Mouse (Mus musculus) frontal cortex, postnatal 14 days (tissue): Measurements from ENCODE around the gene Mark1.

ENCODE experiments used
- DNase-seq, 2 experiments: peaks; one replicate each; pipeline ENCODE4 v3.0.0; 2022; ENCODE audit warnings: low spot score in 2 of 2

The Mark1 gene

DNA sequence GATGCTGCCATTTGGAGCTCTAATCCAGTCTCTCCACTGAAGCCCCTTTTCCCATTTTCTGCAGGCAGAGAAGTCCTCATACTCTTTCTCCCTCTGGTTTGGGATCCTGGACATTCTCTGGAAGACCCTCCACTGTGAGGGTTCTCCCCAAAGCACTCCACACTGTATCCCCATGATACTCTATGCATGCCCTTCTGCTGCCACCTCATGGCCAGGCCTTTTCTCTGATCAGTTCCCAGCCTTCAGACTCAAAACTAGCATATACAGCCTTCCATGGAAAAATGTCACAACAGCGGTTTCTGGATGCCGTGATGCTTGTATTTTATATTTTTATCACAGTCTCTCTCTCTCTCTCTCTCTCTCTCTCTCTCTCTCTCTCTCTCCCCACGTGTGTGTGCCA, 107.4 kb downstream of the Mark1 start:
- no peak for DNase-seq

DNA sequence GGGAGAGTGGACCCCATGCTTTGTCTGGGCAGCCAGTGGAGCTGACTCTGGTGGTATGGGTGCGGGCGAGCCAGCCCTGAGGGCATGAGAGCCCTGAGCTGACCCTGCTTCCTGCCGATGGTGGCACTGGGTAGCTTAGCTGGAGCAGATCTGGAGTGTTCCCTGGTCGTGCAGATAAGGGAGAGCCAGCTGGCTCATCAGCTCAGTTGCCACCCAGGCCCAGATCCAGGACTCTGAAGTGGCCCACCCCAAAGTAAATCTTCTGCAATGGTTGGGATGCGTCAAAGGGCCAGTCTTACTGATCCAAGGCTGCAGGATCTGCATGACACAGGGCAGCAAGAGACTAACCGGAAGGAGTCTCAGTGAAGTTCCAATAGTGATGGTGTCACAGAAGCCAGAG, 109.9 kb downstream of the Mark1 start:
- DNase-seq, result no peak

DNA sequence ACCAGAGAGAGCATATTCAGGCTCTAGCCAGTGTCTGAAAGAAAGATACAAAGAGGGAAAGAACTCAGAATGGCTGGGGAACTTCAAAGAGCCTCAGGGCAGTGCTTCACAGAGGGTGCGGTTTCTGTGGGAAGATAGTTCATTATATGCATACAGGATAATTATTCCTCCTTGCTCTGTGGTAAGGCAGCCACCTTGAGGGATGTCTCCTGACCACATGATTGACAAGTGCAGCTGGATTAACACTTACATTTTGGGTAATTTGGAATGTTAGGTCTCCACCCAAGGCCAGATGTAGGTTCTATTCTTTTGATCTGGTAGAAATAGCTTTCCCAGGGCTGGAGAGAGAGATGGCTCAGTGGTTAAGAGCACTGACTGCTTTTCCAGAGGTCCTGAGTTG, 113.2 kb downstream of the Mark1 start:
- no peak for DNase-seq

DNA sequence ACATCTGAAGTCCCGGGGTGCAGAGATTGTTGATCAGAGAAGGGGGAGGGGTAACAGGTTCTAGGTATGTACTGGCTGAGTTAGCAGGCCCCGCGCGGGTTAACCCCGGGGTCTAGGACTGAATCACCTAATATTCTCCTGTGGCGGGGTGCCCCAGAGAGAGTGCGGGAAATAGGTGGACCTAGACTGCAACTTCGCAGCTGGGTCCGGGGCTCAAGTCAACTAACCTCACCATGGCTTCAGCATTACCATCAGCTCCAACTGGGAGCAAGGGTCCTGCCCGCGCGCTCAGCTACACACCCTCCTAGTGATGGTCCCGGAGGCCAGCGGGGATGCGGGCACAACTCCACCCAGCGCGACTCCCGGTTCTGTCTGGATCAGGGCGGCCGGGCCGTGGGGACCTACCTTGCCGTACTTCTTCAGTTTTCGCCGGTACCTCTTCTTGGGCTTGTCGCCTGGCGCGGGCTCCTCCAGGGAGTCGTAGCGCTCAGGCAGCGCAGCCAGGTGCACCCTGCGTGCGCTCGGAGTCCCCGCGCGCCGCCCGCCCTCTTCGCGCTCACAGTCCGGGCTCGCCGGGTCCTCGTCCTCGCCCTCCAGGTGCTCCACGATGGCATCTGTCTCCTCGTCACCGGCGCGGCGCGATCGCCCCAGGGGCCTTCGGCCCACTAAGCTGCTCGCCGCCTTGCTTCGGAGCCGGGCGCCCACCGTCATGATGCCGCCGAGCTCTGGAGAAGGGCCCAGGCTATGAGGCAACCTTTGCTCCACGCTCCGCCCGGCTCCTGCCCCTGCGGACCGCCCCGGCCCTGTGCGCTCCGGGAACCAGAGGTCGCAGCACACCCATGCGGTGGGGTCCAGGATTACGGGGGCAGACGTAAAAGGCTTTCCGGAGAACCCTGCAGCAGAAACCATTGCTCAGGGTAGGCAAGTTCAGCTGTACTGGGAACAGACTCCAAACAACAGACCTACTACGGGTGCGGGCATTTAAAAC, 116.8 kb downstream of the Mark1 start, which contains the start of gene C130074G19Rik:
Gene C130074G19Rik (minus strand): TSS at position 938 of the 988 bp plus-strand sequence.
- no peak for DNase-seq

DNA sequence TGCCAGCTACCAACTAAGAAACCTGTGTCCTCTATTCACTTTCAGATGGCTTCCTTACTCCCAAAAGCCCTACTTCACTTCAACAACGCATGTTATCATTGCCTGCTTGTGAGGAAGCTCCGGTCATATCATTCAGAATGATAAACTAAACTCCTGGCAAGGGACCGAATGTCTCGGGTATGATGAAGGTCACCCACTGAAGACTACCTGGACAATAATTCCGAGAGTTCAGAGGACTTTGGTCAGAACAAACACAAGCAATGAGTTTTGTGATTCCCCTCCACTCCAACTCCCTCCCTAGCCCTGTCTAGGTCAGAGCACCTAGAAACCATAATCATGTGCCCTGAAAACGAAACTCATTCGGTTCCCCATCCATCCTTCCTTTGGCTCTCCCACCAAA, 117.5 kb downstream of the Mark1 start:
- no peak for DNase-seq

DNA sequence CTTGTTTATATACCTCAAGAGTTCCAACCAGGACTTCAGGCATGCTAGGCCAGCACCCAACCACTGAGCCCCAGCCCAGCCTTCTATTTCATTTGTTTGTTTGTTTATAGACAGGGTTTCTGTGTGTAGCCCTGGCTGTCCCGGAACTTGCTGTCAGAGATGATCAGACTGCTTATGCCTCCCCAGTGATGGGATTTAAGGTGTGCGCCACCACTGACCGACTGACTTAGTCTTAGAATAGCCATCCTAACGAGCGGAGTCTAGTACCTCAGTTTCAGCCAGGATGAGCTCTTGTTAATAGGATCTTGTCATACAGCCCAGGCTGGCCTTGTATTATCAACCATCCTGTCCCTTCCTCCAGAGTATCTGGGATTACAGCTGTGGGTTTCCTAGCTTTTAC, 118.2 kb downstream of the Mark1 start:
- DNase-seq, result no peak

DNA sequence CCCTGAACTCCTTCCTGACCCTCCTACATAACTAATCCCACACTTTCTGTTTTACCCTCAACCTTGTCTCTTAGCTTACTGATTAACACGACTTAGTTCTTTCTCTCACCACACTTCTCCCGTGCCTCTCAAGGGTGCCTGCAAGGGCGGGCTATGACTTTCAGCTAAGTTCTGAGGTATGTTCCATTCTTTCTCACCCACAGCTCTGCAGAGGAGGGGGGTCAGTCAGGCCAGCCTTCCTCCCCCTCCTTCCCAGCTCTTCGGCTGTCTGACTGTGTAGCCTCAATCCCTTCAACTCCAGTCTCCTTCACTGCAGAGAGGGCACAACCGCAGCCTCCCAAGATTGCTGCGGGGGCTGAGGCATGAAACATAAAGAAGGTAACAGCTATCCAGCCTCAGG, 120.5 kb downstream of the Mark1 start:
- no peak for DNase-seq

DNA sequence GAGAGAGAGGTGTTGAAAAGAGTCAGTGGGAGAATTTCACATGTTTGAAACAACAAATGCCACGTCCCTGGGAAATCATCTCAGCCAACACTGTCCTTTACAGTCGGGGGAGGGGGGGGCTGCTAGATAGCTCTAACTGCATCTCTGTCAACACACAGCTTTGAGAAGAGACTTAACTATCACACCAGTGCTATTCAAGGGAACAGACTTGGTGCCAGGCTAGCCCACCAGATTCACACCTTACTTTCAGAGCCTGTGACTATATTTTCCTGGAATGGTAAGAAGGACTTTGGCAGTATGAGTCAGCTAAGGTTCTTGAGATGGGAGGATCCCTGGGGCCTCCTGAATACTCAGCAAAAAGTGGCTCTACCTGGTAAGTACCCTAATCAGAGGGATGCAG, 122.1 kb downstream of the Mark1 start:
- DNase-seq, result no peak

DNA sequence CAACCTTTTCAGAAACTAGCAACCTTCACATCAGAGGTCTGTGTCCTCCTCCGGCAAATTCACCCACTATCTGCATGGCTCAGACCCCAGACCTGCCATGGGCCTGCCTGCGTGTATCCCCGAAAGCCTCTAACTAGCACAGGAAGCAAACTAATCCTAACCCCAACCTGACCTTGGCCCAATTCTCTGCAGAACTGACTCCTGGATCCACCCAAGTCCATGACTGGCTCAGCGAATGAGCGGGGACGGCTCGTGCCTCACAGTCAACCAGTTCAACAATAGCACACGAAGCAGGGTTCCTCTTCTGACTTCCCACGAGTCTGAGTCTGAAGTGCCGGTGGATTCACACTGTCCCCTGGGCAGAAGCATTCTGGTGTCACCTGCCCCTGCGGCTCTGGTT, 125.5 kb downstream of the Mark1 start:
- no peak for DNase-seq

DNA sequence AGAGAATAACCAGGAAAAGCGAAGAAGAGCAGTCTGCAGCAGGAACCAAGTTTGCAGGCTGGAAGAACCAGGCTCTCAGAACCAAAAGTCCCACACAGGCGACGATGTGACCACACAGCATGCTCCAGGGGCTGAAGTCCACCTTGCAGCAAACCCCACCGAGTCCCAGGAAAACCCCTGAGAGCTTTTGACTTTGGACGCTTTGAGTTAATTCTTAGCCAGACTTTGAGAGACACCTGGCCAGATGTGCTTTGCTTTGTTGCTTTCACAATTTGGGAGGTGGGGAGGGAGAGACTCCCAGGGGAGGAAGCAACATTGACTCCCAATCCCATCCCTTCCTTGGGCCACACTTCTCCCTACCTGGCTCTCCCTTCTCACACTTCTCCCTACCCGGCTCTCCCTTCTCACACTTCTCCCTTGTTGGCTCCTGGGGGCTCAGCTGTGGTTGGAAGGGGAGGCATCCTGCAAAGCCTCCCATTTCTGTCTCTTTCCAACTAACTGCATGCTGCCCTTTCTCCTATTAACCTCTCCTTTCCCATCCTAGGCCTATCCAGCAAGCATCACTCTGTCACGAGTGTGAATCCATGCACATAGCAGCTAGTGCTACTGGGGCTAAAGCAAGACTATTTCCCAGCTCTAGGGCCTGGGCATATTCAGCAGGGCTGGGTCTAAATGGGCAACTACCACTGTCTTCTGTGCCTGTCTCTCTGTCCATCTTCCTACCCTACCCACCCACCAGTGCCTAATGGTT, 127.1 kb downstream of the Mark1 start:
- no peak for DNase-seq

DNA sequence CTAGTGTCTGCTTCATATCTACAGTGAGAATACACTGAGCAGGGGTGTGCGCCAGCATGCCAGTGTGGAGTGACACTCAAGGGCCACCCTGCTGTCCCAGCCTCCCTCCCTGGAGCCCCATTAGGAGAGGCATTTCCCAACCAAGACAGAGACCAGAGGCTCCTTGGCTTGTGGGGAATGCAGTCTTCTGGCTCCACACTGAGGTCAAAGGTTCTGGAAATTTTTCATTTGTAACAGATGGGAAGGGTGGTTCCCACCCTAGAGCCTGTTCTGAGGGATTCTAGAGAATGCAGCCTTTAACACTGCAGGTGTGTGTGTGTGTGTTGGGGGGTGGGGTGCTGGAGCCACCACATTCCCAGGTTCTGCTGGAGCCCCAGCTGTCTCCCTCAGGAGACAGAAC, 127.9 kb downstream of the Mark1 start:
- DNase-seq, result no peak

DNA sequence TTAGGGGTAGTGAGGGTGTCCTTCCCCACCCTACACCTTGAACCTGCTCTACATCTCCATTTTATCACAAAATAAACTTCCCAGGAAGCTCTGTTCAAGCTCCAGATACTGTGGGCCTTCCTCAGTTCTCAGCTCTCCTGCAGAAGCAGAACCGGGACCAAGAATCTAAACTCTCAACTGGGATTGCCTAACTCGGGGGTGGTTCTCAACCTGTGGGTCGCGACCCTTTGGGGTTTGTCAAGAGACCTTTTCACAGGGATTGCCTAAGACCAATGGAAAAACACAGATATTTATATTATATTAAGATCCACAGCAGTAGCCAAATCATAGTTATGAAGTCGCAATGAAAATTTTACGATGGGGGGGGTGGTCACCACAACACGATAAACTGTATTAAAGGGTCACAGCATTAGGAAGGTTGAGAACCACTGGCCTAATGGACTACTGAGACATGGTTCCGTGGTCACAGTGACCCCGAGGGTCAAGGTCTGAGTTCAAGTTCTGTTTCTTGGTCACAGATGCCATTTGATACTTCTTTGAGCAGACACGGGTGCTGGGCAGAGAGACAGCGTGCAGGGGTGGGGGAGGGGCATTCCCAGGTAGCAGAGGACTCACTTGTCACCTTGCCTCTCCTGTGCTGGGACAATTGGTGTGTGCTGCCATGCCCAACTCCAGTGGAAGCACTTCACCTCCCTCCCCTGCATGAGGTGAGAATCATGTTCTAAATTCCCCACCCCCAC, 128.6 kb downstream of the Mark1 start:
- no peak for DNase-seq

DNA sequence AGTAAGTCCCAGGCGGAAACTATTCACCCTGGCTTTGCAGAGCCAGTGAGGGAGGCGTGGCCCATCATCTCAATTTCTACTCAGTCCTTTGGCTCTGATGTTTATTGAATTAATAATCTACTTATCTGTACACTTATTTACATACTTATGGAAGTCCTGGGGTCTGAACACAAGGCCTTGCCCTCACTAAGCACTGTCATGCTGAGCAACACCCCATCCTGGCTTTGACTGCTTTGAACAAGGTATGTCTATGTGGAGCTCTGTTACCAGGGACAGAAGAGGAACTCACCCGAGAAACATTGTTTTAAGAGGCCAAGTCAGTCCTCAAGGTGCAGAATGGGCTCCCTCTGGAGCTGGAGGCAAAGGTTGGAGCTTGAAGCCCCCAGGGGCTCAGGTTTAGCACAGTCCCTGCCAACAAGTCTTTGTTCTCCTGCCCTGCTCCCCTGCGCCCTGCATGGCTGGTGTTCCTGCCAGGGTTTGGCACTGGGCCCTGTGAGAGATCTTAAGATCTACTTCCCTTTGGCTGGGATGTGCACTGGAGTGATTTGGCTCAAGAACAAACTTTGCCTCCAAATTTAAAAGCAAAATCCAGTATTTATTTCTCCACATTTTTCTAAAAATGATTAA, 129.3 kb downstream of the Mark1 start:
- no peak for DNase-seq

DNA sequence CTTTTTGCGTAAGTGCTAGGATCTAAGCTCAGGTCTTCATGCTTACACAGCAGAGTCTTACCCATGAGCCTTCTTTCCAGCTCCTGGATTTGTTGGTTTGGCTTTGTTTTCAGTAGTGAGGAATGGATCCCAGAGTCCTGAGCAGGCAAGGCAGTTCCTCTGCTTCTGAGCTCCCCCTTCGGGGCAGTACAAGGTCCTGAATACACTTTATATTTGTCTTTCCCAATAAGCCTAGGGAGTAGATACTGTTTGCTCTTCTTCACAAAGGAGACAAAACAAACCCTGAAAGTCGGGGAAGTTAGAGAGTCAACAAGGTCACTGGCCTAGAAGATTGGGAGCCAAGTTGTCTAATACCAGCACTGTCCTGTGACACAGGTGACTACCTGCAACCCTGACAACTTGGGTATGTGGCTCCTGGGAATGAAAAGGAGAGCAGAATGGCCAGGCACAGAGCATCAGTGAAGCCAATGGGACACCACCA, 131.7 kb downstream of the Mark1 start:
- DNase-seq, result no peak

DNA sequence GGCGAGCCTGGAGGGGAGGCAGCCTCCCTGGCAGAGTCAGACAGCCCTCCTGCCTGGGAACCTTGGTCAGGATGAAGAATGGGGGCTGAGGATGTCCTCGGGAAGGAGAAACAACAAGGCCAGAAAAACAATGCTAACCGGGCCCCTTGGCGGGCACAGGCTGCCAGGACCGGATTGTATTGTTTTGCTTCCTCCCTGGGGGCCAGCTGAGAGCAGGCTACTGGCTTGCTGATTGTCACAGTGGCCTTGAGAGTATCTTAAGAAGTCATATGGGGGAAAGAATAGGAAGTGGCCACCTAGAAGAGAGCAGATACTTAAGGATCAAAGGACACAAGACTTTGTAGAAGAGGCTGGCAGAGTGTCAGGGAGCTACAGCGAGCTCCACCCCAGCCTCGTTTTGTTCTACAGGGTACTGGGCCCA, 135.0 kb downstream of the Mark1 start:
- no peak for DNase-seq

DNA sequence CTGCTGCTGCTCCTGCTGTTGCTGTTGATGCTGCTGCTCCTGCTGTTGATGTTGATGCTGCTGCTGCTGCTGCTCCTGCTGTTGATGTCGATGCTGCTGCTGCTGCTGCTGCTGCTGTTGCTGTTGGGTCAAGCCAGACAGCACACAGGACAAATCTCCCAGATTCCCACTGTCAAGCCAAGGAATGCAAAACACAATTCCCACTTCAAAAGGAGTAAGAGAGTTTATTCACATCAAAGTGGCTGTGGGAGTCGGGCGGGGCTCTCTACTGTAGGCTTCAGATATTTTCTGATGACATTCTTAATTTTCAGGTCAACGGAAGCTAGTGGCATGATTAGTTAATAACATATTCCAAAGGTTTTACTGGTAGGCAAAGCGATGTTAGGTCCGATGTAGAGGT, 136.7 kb downstream of the Mark1 start:
- no peak for DNase-seq

DNA sequence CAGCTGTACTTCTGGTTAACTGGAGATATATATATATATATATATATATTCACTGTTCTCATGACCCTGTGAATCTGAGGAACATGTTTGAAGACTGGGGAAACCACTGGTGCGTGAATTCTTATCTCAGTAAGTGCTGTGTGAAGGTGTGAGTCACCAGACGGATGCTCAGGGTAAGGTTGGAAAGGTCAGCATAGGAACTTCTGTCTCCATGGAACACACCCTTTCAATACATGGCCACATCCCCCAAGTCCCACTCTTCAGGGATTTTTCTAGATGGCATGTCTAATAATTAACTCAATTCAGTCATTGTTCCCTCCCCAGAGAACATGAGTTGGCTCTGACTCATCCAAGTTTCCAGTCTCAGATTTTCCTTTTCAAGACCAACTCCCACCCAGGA, 137.8 kb downstream of the Mark1 start:
- DNase-seq, result no peak

DNA sequence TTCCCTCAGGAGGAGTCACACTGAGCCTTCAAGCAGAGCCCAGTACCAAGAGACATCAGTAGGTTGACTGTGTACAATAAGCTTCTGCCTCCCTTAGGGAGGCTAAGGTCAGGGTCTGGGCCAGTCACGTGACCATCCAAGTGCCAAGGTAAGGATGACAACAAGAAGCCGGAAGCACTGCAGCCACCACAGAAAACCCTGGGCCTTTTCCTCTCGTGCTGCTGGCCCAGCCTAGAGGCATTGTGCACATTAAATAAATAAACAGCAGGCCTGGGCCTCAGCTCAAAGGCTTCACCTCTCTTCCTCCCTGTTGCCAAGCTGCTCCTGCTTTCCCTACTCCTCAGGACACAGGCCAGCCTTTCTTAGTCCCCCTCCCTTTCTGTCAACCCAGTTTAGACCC, 139.1 kb downstream of the Mark1 start:
- DNase-seq, result no peak

DNA sequence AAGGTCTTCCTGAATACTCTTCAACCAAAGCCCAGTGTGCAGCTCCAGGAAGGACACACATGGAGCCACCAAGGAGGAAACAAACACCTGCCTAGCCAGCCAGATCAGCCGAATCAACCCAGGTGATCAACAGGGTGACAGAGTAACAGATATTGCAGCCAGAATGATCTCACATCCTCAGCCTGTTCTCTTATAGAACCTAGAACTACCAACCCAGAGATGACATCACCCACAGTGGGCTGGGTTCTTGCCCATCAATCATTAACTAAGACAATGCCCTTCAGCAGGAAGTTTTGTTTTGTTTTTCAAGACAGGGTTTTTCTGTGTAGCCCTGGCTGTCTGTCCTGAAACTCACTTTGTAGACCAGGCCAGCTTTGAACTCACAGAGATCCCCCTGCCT, 141.1 kb downstream of the Mark1 start:
- DNase-seq, result no peak

DNA sequence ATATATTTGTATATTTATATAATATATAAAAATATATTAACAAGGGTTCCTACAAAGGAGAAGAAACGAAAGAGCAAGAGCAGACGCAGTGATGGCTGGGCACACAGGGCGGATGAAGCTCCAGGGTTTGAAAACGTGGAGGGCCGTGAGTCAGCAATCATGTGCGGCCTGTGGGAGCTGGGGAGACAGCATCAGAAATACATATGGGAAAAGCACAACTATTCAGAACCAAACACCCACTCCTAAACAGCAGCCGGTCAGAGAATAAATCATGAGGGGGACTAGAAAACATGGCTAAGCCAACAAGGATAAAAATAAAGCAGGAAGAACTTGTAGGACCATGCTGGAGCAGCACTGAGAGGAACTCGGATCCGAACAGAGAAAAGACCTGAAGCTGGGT, 142.2 kb downstream of the Mark1 start:
- DNase-seq, result no peak

DNA sequence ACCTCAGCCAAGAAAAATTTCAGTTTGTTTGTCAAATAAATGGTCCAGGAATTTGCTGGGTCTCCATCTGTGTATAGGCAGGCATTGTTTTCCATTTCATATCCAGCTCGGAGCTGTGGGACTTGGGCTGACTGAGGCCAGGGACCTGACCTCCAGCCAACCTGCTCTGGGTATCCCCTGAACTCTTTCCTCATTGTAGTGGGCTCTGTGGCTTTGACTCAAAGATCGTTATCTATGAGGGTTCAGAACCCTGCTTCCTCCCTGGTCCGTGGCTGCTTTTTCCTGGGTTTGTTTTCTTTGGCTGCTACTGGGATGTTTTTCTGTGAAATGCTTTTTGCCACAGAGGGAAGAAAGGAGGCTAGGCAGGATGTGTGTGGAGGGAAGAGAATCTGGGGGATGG, 145.4 kb downstream of the Mark1 start:
- DNase-seq, result no peak

DNA sequence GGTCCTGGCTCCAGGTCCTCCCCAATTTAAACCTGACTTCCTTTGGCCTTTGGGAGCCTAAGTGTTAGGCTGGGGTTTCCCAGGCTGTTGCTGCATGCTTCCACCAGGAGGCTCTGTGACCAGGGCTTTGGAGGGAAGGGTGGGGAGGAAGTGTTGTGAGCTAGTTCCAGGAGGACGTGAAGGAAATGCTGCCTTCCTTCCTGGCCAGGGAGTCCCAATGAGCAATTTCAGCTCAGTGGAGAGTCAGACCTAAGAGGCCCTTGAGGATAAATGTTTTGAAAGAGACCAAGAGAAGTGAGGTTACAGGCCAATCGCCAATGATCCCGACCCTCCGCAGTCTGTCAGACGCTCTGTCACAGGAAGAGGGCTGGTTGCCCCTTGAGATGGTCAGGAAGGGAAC, 146.0 kb downstream of the Mark1 start:
- DNase-seq, result peak in 1 of 2 experiments; percentile 47
